Mouse (Mus musculus) midbrain, embryonic 12.5 days (tissue): Measurements from ENCODE around the gene Ccdc141. TPM values are rescaled to one million over a fixed set of nuclear protein-coding genes. Genes with fewer than 3 reads are reported as not detected.

Experiments used
- ATAC-seq: fragments of 200-750 bp; cut with Nextera tagmentation; 2 replicates; pipeline ENCODE4 v1.8.0; 2017; ENCODE audit warnings: low read depth, moderate TSS enrichment, moderate library complexity; ENCODE audit not compliant: low FRiP score
- H3K27ac ChIP-seq: fragments of 300-500 bp; sonication (generic); replicated peaks from 2 replicates; pipeline ENCODE4 v1.5.1; 2016; ENCODE audit warnings: mild to moderate bottlenecking
- H3K27me3 ChIP-seq: fragments of 300-500 bp; sonication (generic); 2 replicates; pipeline ENCODE4 v1.6.1; 2016; ENCODE audit warnings: mild to moderate bottlenecking
- H3K36me3 ChIP-seq: fragments of 300-500 bp; sonication (generic); 2 replicates; pipeline ENCODE4 v1.6.1; 2016
- H3K4me1 ChIP-seq: fragments of 300-500 bp; sonication (generic); 2 replicates; pipeline ENCODE4 v1.6.1; 2016
- H3K4me2 ChIP-seq: fragments of 300-500 bp; sonication (generic); replicated peaks from 2 replicates; pipeline ENCODE4 v1.6.1; 2016; ENCODE audit warnings: mild to moderate bottlenecking, moderate library complexity
- H3K4me3 ChIP-seq: fragments of 300-500 bp; sonication (generic); 2 replicates; pipeline ENCODE4 v1.5.1; 2016; ENCODE audit warnings: mild to moderate bottlenecking
- H3K9ac ChIP-seq: fragments of 300-500 bp; sonication (generic); replicated peaks from 2 replicates; pipeline ENCODE4 v1.6.1; 2016; ENCODE audit warnings: mild to moderate bottlenecking, moderate library complexity
- H3K9me3 ChIP-seq: fragments of 300-500 bp; sonication (generic); 2 replicates; pipeline ENCODE4 v1.6.1; 2016; ENCODE audit warnings: mild to moderate bottlenecking
- WGBS: fragments of 180-500 bp; shearing (Covaris S2); methylation state at CpG from one replicate; pipeline ENCODE4 v1.1.7; 2016; 5-methylcytosine and 5-hydroxymethylcytosine counted together
- polyA plus RNA-seq: library from polyadenylated mRNA; unstranded; fragments of >200 nt; fragmentation: Nextera tagmentation; extraction: Ambion mirVana; gene quantifications from 2 replicates; pipeline ENCODE4 v1.2.1, GENCODE M21; 2016

The Ccdc141 gene
- polyA plus RNA-seq, result 4.5 and 4.7 TPM in 2 replicates

GRCm38 (mm10) chr2:77170633-77171105 is at the start of gene Ccdc141:
Gene Ccdc141, minus strand, starts transcription at chr2:77170636.
- Histone ChIP-seq H3K4me2 (peak within 1 kb of the TSS; percentile 67), H3K4me1 (peaks cover 25% of the 10 kb centered on the region), H3K4me3 (peak within 1 kb of the TSS; percentile 44), H3K27ac (no peak within 1 kb of the TSS; the same call in 1 of the 2 replicates), H3K27me3 (peaks cover 6% of the 10 kb centered on the region), H3K36me3 (no peaks in the 10 kb centered on the region), H3K9ac (peak within 1 kb of the TSS; percentile 54), H3K9me3 (no peaks in the 10 kb centered on the region)
- no peak for ATAC-seq
- WGBS, result 13% methylated on average over 5 of the region's 6 CpGs

GRCm38 (mm10) chr2:77212885-77213284 is 42.4 kb upstream of the Ccdc141 start:
- Histone ChIP-seq H3K36me3 (peaks cover 46% of the 10 kb centered on the region), H3K9ac (no peak overlapping the region), H3K27me3 (no peaks in the 10 kb centered on the region), H3K27ac (no peak overlapping the region), H3K4me3 (no peak overlapping the region), H3K4me1 (no peaks in the 10 kb centered on the region), H3K4me2 (no peak overlapping the region), H3K9me3 (no peaks in the 10 kb centered on the region)
- 73% methylated on average over 5 of the region's 5 CpGs for WGBS
- no peak for ATAC-seq

GRCm38 (mm10) chr2:77206951-77207350 is 36.5 kb upstream of the Ccdc141 start:
- H3K4me3 ChIP-seq, result no peak overlapping the region
- no peaks in the 10 kb centered on the region for H3K9me3 ChIP-seq
- no peak overlapping the region for H3K27ac ChIP-seq
- 95% methylated on average over 3 of the region's 3 CpGs for WGBS
- peaks cover 30% of the 10 kb centered on the region for H3K36me3 ChIP-seq
- no peak for ATAC-seq
- H3K4me2 ChIP-seq, result no peak overlapping the region
- H3K4me1 ChIP-seq, result no peaks in the 10 kb centered on the region
- no peaks in the 10 kb centered on the region for H3K27me3 ChIP-seq
- no peak overlapping the region for H3K9ac ChIP-seq

- no peaks in the 10 kb centered on the region for H3K27me3 ChIP-seq
- H3K9me3 ChIP-seq, result no peaks in the 10 kb centered on the region
- no peak overlapping the region for H3K9ac ChIP-seq
- no peak overlapping the region for H3K4me3 ChIP-seq
- 69% methylated on average over 2 of the region's 2 CpGs for WGBS
- H3K27ac ChIP-seq, result no peak overlapping the region
- no peak overlapping the region for H3K4me2 ChIP-seq
- H3K36me3 ChIP-seq, result peaks cover 12% of the 10 kb centered on the region
- no peak for ATAC-seq
- H3K4me1 ChIP-seq, result no peaks in the 10 kb centered on the region
These were observed 33.5 kb upstream of the Ccdc141 start for GRCm38 (mm10) chr2:77203916-77204315.

GRCm38 (mm10) chr2:77201900-77202299 is 31.5 kb upstream of the Ccdc141 start:
- no peak overlapping the region for H3K4me3 ChIP-seq
- ATAC-seq, result no peak
- peaks cover 14% of the 10 kb centered on the region for H3K36me3 ChIP-seq
- no peaks in the 10 kb centered on the region for H3K4me1 ChIP-seq
- WGBS, result 94% methylated on average over 1 of the region's 1 CpGs
- no peak overlapping the region for H3K4me2 ChIP-seq
- no peak overlapping the region for H3K27ac ChIP-seq
- H3K9ac ChIP-seq, result no peak overlapping the region
- H3K27me3 ChIP-seq, result no peaks in the 10 kb centered on the region
- H3K9me3 ChIP-seq, result no peaks in the 10 kb centered on the region

GRCm38 (mm10) chr2:77200958-77201614 is 30.6 kb upstream of the Ccdc141 start:
- Histone ChIP-seq H3K9me3 (no peaks in the 10 kb centered on the region), H3K36me3 (peaks cover 13% of the 10 kb centered on the region), H3K4me2 (no peak overlapping the region), H3K4me1 (no peaks in the 10 kb centered on the region), H3K27me3 (no peaks in the 10 kb centered on the region), H3K27ac (no peak overlapping the region), H3K4me3 (no peak overlapping the region), H3K9ac (no peak overlapping the region)
- ATAC-seq, result no peak
- 88% methylated on average over 5 of the region's 5 CpGs for WGBS

- Histone ChIP-seq H3K4me2 (no peak overlapping the region), H3K4me3 (no peak overlapping the region), H3K9me3 (no peaks in the 10 kb centered on the region), H3K9ac (no peak overlapping the region), H3K27ac (no peak overlapping the region), H3K36me3 (peaks cover 18% of the 10 kb centered on the region), H3K4me1 (no peaks in the 10 kb centered on the region), H3K27me3 (no peaks in the 10 kb centered on the region)
- ATAC-seq, result no peak
- WGBS, result 91% methylated on average over 4 of the region's 4 CpGs
These were observed 29.9 kb upstream of the Ccdc141 start for GRCm38 (mm10) chr2:77200379-77200778.

- peaks cover 37% of the 10 kb centered on the region for H3K36me3 ChIP-seq
- no peak for ATAC-seq
- no peaks in the 10 kb centered on the region for H3K4me1 ChIP-seq
- H3K27me3 ChIP-seq, result no peaks in the 10 kb centered on the region
- H3K4me2 ChIP-seq, result no peak overlapping the region
- H3K9me3 ChIP-seq, result no peaks in the 10 kb centered on the region
- no peak overlapping the region for H3K9ac ChIP-seq
- H3K4me3 ChIP-seq, result no peak overlapping the region
- no peak overlapping the region for H3K27ac ChIP-seq
- 88% methylated on average over 5 of the region's 5 CpGs for WGBS
These were observed 27.8 kb upstream of the Ccdc141 start for GRCm38 (mm10) chr2:77198246-77198645.

GRCm38 (mm10) chr2:77196819-77197218 is 26.4 kb upstream of the Ccdc141 start:
- Histone ChIP-seq H3K36me3 (peaks cover 31% of the 10 kb centered on the region), H3K9me3 (no peaks in the 10 kb centered on the region), H3K27ac (no peak overlapping the region), H3K4me2 (no peak overlapping the region), H3K27me3 (no peaks in the 10 kb centered on the region), H3K4me1 (no peaks in the 10 kb centered on the region), H3K4me3 (no peak overlapping the region), H3K9ac (no peak overlapping the region)
- WGBS, result 87% methylated on average over 4 of the region's 4 CpGs
- ATAC-seq, result no peak

- Histone ChIP-seq H3K4me2 (no peak overlapping the region), H3K27ac (no peak overlapping the region), H3K36me3 (peaks cover 46% of the 10 kb centered on the region), H3K4me1 (no peaks in the 10 kb centered on the region), H3K27me3 (no peaks in the 10 kb centered on the region), H3K9ac (no peak overlapping the region), H3K9me3 (no peaks in the 10 kb centered on the region), H3K4me3 (no peak overlapping the region)
- 93% methylated on average over 5 of the region's 5 CpGs for WGBS
- ATAC-seq, result no peak
These were observed 24.6 kb upstream of the Ccdc141 start for GRCm38 (mm10) chr2:77195056-77195455.

- Histone ChIP-seq H3K4me2 (no peak overlapping the region), H3K27me3 (no peaks in the 10 kb centered on the region), H3K36me3 (peaks cover 64% of the 10 kb centered on the region), H3K9me3 (no peaks in the 10 kb centered on the region), H3K4me3 (no peak overlapping the region), H3K9ac (no peak overlapping the region), H3K27ac (no peak overlapping the region), H3K4me1 (no peaks in the 10 kb centered on the region)
- 98% methylated on average over 3 of the region's 3 CpGs for WGBS
- ATAC-seq, result no peak
These were observed 21.4 kb upstream of the Ccdc141 start for GRCm38 (mm10) chr2:77191811-77192210.

GRCm38 (mm10) chr2:77190891-77191290 is 20.5 kb upstream of the Ccdc141 start:
- no peak overlapping the region for H3K4me2 ChIP-seq
- no peak overlapping the region for H3K9ac ChIP-seq
- no peak for ATAC-seq
- H3K4me3 ChIP-seq, result no peak overlapping the region
- WGBS, result 95% methylated on average over 7 of the region's 7 CpGs
- peaks cover 63% of the 10 kb centered on the region for H3K36me3 ChIP-seq
- H3K9me3 ChIP-seq, result no peaks in the 10 kb centered on the region
- H3K27me3 ChIP-seq, result no peaks in the 10 kb centered on the region
- H3K4me1 ChIP-seq, result no peaks in the 10 kb centered on the region
- no peak overlapping the region for H3K27ac ChIP-seq

- Histone ChIP-seq H3K9ac (no peak overlapping the region), H3K9me3 (no peaks in the 10 kb centered on the region), H3K4me2 (no peak overlapping the region), H3K4me3 (no peak overlapping the region), H3K36me3 (peaks cover 63% of the 10 kb centered on the region), H3K4me1 (no peaks in the 10 kb centered on the region), H3K27ac (no peak overlapping the region), H3K27me3 (no peaks in the 10 kb centered on the region)
- ATAC-seq, result no peak
- whole genome bisulfite sequencing, result 87% methylated on average over 3 of the region's 3 CpGs
These were observed 19.9 kb upstream of the Ccdc141 start for GRCm38 (mm10) chr2:77190301-77190700.
